Mouse (Mus musculus) hindbrain, postnatal 0 days (tissue): ENCODE measurements at regions not wholly inside any gene's neighbourhood (a gene's known extent, or its start where the extent isn't known, plus 50 kb on each side); places are given as distances from the start of the nearest gene placed in this dataset.

Source experiments
- ATAC-seq: fragments of 200-750 bp; cut with Nextera tagmentation; 2 replicates; pipeline ENCODE4 v1.8.0; 2017; ENCODE audit warnings: mild to moderate bottlenecking, moderate TSS enrichment, moderate library complexity
- DNase-seq: peaks from one replicate; pipeline ENCODE4 v3.0.0-alpha.2; 2015; ENCODE audit warnings: low spot score
- H3K27ac ChIP-seq: fragments of 300-500 bp; sonication (generic); 2 replicates; pipeline ENCODE4 v1.5.1; 2014; ENCODE audit warnings: mild to moderate bottlenecking
- H3K27me3 ChIP-seq: fragments of 300-500 bp; sonication (generic); 2 replicates; pipeline ENCODE4 v1.6.1; 2014; ENCODE audit warnings: low read length, mixed read lengths; ENCODE audit not compliant: insufficient read depth
- H3K36me3 ChIP-seq: fragments of 300-500 bp; sonication (generic); 2 replicates; pipeline ENCODE4 v1.6.1; 2014; ENCODE audit warnings: low read length, mixed read lengths; ENCODE audit not compliant: insufficient read depth
- H3K4me1 ChIP-seq: fragments of 300-500 bp; sonication (generic); 2 replicates; pipeline ENCODE4 v1.6.1; 2014; ENCODE audit warnings: antibody characterized with exemption, low read length, mixed read lengths; ENCODE audit not compliant: insufficient read depth
- H3K4me2 ChIP-seq: fragments of 300-500 bp; sonication (generic); 2 replicates; pipeline ENCODE4 v1.6.1; 2014; ENCODE audit warnings: low read depth, mild to moderate bottlenecking, low read length, moderate library complexity, mixed read lengths
- H3K4me3 ChIP-seq: fragments of 300-500 bp; sonication (generic); 2 replicates; pipeline ENCODE4 v1.5.1; 2014; ENCODE audit warnings: low read length
- H3K9ac ChIP-seq: fragments of 300-500 bp; sonication (generic); replicated peaks from 2 replicates; pipeline ENCODE4 v1.6.1; 2014; ENCODE audit warnings: mild to moderate bottlenecking, low read length, moderate library complexity, mixed read lengths
- H3K9me3 ChIP-seq: fragments of 300-500 bp; sonication (generic); 2 replicates; pipeline ENCODE4 v1.6.1; 2016; ENCODE audit warnings: low read length, mixed read lengths
- CTCF ChIP-seq: IDR thresholded peaks from 2 replicates; pipeline ENCODE4 v1.5.1; 2016; ENCODE audit warnings: antibody characterized with exemption, control low read depth, low read depth
- WGBS: fragments of 180-500 bp; shearing (Covaris S2); extraction: QIAGEN DNeasy Blood & Tissue Kit; methylation state at CpG from one replicate; pipeline ENCODE4 v1.1.7; 2014; 5-methylcytosine and 5-hydroxymethylcytosine counted together

DNA sequence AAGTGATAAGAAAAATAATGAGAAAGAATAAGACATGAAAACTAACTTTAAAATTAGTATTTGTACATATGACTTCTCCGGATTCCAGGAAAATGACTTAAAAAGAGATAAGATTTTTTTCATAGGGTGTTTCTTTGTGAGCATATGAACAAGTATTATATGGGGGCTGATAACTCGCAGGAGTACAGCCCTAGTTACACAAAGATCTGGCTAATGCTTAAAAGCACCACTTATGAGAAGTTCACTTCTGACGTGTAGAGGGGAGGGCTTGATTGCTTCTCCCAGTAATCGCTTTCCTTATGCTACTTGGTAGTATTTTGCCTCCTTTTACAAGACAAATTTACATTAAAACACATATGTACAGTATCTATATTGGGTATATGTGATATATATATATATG lies 72.3 kb upstream of the Cxadr start:
- no peak for TF ChIP-seq CTCF
- ATAC-seq (no peak), DNase-seq (no peak)
- Histone ChIP-seq H3K27ac (no peak overlapping the region), H3K36me3 (no peaks in the 10 kb centered on the region), H3K27me3 (no peaks in the 10 kb centered on the region), H3K9me3 (no peaks in the 10 kb centered on the region), H3K4me1 (no peaks in the 10 kb centered on the region), H3K9ac (no peak overlapping the region), H3K4me2 (no peak overlapping the region), H3K4me3 (no peak overlapping the region)
- 93% methylated on average over 4 of the region's 4 CpGs for WGBS

DNA sequence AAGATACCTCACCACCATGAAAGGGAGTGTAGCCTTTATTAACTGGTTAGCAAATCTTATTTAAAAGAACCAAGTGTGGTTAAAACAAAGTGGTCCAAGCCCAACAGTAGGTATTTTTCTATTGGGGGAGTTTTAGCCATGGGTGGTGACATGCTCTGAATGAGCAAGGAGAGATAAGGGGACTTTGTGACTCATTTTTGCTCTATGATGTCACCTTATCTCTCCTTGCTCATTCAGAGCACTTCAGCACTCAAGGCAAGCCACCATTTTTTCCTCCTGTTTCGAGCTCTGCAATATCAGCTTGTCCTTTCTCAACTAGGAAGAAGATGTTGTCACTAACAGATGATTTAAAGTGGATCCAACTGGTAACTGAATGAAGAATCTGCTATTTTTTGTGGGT lies 78.9 kb upstream of the Cxadr start:
- Histone ChIP-seq H3K9ac (no peak overlapping the region), H3K27ac (no peak overlapping the region), H3K4me3 (no peak overlapping the region), H3K27me3 (no peaks in the 10 kb centered on the region), H3K36me3 (no peaks in the 10 kb centered on the region), H3K4me1 (no peaks in the 10 kb centered on the region), H3K9me3 (no peaks in the 10 kb centered on the region), H3K4me2 (no peak overlapping the region)
- DNase-seq (no peak), ATAC-seq (no peak)
- 76% methylated on average over 1 of the region's 1 CpGs for WGBS
- no peak for TF ChIP-seq CTCF

DNA sequence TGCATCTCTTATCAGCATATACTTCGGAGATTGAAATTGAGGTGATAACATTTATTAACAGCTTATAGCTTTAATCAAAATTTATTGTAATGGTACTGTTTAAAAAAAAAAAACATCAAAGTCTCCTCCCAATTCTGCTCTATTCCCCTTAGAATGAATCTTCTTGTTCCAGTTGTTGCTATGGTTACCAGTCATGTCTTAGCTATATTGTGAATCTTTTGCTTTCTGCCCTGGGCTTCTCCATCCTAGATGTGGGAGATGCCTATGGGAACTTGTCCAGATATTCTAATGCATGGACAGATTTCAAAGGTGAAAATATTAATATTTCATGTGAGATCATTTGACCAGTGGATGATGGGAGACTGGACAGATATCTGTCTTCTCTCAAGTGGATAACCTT lies 79.5 kb upstream of the Cxadr start:
- peak; percentile 50 for DNase-seq
- 88% methylated on average over 1 of the region's 1 CpGs for WGBS

DNA sequence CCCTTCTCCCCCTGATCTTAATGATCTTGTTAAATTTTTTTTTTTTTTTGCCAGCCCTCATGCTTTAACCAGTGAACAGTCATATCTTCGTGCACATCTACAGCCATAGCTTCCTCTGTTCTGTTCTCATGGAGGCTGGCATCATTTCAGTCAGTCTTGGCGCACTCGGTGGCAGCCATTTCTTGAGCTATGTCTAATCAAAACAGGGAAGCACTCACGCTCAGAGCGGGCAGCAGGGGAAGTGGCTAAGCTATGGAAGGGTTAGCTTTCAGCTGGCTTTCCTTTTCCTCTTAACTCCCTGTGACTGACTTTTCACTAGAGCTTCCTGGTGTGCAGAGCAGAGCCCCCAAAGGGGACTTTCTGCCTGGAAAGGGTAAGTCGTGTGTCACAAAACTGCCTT lies 83.7 kb upstream of the Cxadr start:
- no peaks in the 10 kb centered on the region for H3K36me3 ChIP-seq
- no peak overlapping the region for H3K4me3 ChIP-seq
- no peaks in the 10 kb centered on the region for H3K9me3 ChIP-seq
- peak; percentile 11 for DNase-seq
- H3K4me2 ChIP-seq, result 0 out of 2 replicates have a peak overlapping the region, but pooled peaks have one; percentile 11
- no peak for TF ChIP-seq CTCF
- no peak overlapping the region for H3K27ac ChIP-seq
- ATAC-seq, result no peak; the same call in 1 of the 2 replicates
- H3K27me3 ChIP-seq, result no peaks in the 10 kb centered on the region
- no peak overlapping the region for H3K9ac ChIP-seq
- 41% methylated on average over 6 of the region's 6 CpGs for WGBS
- no peaks in the 10 kb centered on the region for H3K4me1 ChIP-seq

More for the DNA sequence above, 79.5 kb upstream of the Cxadr start:
- Histone ChIP-seq H3K36me3 (no peaks in the 10 kb centered on the region), H3K9me3 (no peaks in the 10 kb centered on the region), H3K4me2 (no peak overlapping the region), H3K27me3 (no peaks in the 10 kb centered on the region), H3K4me1 (no peaks in the 10 kb centered on the region), H3K4me3 (no peak overlapping the region), H3K27ac (no peak overlapping the region), H3K9ac (no peak overlapping the region)
- no peak for TF ChIP-seq CTCF
- no peak for ATAC-seq

DNA sequence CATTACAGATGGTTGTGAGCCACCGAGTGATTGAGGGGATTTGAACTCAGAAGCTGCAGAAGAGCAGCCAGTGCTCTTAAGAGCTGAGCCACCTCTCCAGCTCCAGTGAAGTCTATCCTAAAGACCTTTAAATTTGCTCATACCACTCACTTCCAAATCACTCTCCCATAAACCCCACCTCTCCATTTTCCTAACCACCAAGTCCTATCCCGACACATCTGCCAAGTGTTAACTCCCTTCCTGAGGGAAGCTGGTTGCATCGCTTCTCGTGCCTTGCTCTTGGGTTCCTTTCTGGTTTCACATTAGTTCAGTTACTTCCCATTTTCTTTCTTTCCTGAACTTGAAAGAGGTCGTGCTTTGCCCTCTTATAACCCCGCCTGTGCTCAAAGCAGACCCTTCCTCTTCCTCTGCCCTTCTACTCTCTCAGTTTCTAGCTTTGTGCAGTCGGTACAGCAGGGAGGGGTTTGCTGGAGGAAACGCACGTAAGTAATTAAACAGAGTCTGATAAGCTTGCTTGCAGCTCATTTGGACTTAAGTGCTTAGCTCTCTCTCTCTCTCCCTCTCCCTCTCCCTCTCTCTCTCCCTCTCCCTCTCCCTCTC lies 84.4 kb upstream of the Cxadr start:
- H3K36me3 ChIP-seq, result no peaks in the 10 kb centered on the region
- no peaks in the 10 kb centered on the region for H3K4me1 ChIP-seq
- no peak for TF ChIP-seq CTCF
- WGBS, result 61% methylated on average over 9 of the region's 9 CpGs
- no peak overlapping the region for H3K4me2 ChIP-seq
- H3K27me3 ChIP-seq, result no peaks in the 10 kb centered on the region
- H3K9me3 ChIP-seq, result no peaks in the 10 kb centered on the region
- no peak overlapping the region for H3K4me3 ChIP-seq
- no peak overlapping the region for H3K9ac ChIP-seq
- DNase-seq (no peak), ATAC-seq (no peak)
- H3K27ac ChIP-seq, result no peak overlapping the region

DNA sequence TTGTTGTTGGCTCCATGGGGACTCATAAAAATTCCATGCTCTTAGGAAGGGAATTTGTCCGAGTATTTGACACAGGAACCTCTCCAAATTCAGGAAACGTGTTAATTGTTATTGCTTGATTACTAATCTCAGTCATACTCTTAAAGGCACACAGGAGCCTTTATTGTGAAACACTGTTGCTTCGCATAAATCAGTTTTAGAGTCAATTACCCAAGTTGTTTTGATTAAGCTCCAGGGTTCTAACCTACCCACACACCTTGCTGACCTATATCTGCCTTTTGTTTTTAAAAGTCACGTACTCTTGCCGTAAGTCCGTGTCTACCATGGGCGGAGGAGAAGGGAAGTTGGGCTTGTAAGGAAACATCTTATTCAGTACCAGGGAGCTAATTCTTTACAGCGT lies 89.6 kb upstream of the Cxadr start:
- Histone ChIP-seq H3K27ac (no peak overlapping the region), H3K36me3 (no peaks in the 10 kb centered on the region), H3K27me3 (no peaks in the 10 kb centered on the region), H3K9me3 (no peaks in the 10 kb centered on the region), H3K4me3 (no peak overlapping the region), H3K4me2 (no peak overlapping the region), H3K9ac (no peak overlapping the region), H3K4me1 (no peaks in the 10 kb centered on the region)
- DNase-seq (no peak), ATAC-seq (no peak)
- TF ChIP-seq CTCF, result no peak
- 85% methylated on average over 8 of the region's 8 CpGs for WGBS

DNA sequence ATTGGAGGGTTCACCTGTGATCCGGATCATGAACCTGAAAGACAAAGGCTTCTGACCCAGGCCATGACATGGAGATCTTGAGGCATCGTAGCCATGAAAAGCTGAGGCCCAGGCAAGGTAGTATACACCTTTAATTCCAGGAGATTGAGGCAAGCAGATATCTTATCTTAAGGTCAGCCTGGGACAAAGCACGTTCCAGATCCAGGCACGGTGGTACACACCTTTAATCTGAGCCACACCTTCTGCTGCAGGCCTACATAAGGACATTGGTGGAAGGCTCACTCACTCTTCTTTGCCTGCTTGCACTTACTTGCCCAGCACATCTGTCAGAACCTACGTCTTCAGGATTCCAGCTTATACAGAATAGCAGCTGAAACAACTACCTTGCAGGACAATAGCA lies 93.0 kb upstream of the Cxadr start:
- Histone ChIP-seq H3K36me3 (no peaks in the 10 kb centered on the region), H3K27ac (no peak overlapping the region), H3K9ac (no peak overlapping the region), H3K4me3 (no peak overlapping the region), H3K4me1 (no peaks in the 10 kb centered on the region), H3K4me2 (no peak overlapping the region), H3K27me3 (no peaks in the 10 kb centered on the region), H3K9me3 (no peaks in the 10 kb centered on the region)
- whole genome bisulfite sequencing, result 91% methylated on average over 5 of the region's 5 CpGs
- DNase-seq (no peak), ATAC-seq (no peak)
- TF ChIP-seq CTCF, result no peak
